Mouse (Mus musculus) lung, embryonic 14.5 days (tissue): ENCODE measurements at regions not wholly inside any gene's neighbourhood (a gene's known extent, or its start where the extent isn't known, plus 50 kb on each side); places are given as distances from the start of the nearest gene placed in this dataset.

Experiments used
- ATAC-seq: fragments of 200-750 bp; cut with Nextera tagmentation; 2 replicates; pipeline ENCODE4 v1.8.0; 2017; ENCODE audit warnings: mild to moderate bottlenecking, moderate TSS enrichment, moderate library complexity; ENCODE audit not compliant: insufficient read depth
- DNase-seq: peaks from one replicate; pipeline ENCODE4 v3.0.0-alpha.2; 2015
- H3K27ac ChIP-seq: fragments of 300-500 bp; sonication (generic); 2 replicates; pipeline ENCODE4 v1.5.1; 2014; ENCODE audit warnings: low read depth, mild to moderate bottlenecking, moderate library complexity
- H3K27me3 ChIP-seq: fragments of 300-500 bp; sonication (generic); 2 replicates; pipeline ENCODE4 v1.6.1; 2014; ENCODE audit warnings: low read length, control low read depth; ENCODE audit not compliant: insufficient read depth
- H3K36me3 ChIP-seq: fragments of 300-500 bp; sonication (generic); 2 replicates; pipeline ENCODE4 v1.6.1; 2014; ENCODE audit warnings: control low read depth; ENCODE audit not compliant: insufficient read depth
- H3K4me1 ChIP-seq: fragments of 300-500 bp; sonication (generic); 2 replicates; pipeline ENCODE4 v1.6.1; 2014; ENCODE audit warnings: antibody characterized with exemption, control low read depth; ENCODE audit not compliant: insufficient read depth
- H3K4me2 ChIP-seq: fragments of 300-500 bp; sonication (generic); 2 replicates; pipeline ENCODE4 v1.6.1; 2014; ENCODE audit warnings: mild to moderate bottlenecking
- H3K4me3 ChIP-seq: fragments of 300-500 bp; sonication (generic); 2 replicates; pipeline ENCODE4 v1.5.1; 2014; ENCODE audit warnings: low read depth, low read length
- H3K9ac ChIP-seq: fragments of 300-500 bp; sonication (generic); 2 replicates; pipeline ENCODE4 v1.6.1; 2014
- H3K9me3 ChIP-seq: fragments of 300-500 bp; sonication (generic); 2 replicates; pipeline ENCODE4 v1.6.1; 2016; ENCODE audit warnings: low read depth, low read length, control low read depth
- CTCF ChIP-seq: IDR thresholded peaks from 2 replicates; pipeline ENCODE4 v1.5.1; 2016; ENCODE audit warnings: antibody characterized with exemption, low read depth
- WGBS: fragments of 180-500 bp; shearing (Covaris S2); extraction: QIAGEN DNeasy Blood & Tissue Kit; methylation state at CpG from one replicate; pipeline ENCODE4 v1.1.7; 2014; 5-methylcytosine and 5-hydroxymethylcytosine counted together

DNA sequence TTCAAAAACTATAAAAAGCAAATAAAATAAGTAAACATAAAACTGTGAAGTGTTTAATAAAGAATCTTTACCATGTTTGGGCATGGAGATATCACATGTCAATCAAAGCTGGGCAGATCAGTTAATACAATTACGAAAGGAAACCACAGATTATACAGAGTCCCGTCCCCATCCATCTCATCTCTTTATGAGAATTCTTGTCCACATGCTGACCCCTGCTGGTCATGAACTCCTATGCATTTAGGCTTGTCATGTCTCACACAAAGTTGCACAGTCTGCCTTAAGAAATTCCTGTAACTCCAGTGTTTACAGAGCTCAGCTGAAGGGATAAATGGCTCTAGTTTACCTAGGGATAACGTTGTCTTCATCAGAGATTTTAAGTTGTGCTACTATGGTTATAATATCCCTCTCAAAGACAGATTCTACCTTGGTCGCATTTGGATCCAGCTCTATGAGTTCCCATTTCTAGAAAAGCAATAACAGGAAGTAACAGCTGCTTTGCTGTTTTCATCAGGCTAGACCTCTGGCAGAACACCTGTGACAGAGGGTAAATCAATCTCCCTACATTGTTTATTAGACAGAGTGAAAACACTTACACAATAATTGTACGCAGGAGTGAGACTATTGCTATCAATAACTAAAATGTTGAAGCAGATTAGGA lies 1065.9 kb upstream of the Zfp386 start:
- 67% methylated on average over 5 of the region's 5 CpGs for WGBS
- Histone ChIP-seq H3K27ac (no peak overlapping the region), H3K9me3 (no peaks in the 10 kb centered on the region; the same call in 1 of the 2 replicates), H3K9ac (no peak overlapping the region), H3K27me3 (no peaks in the 10 kb centered on the region), H3K36me3 (no peaks in the 10 kb centered on the region), H3K4me1 (no peaks in the 10 kb centered on the region), H3K4me2 (no peak overlapping the region), H3K4me3 (no peak overlapping the region)
- ATAC-seq, result no peak
- no peak for DNase-seq
- TF ChIP-seq CTCF, result no peak

DNA sequence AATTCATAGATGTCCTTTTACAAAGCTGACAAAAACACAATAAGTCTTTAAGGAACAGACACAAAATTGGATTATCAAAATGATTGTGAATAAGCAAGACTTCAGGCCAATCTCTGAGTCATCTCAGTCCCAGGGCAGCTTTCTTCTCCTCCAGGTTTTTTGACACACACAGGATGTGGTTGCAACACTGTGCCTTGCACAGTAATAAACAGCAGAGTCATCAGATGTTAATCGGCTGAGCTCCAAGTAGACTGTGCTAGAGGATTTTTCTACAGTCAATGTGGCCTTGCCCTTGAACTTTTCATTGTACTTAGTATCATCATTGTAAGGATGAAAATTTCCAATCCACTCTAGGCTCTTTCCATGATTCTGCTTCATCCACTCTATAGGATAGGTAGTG lies 1056.6 kb upstream of the Zfp386 start:
- H3K4me2 ChIP-seq, result no peak overlapping the region
- H3K27me3 ChIP-seq, result no peaks in the 10 kb centered on the region
- H3K27ac ChIP-seq, result no peak overlapping the region
- H3K4me1 ChIP-seq, result no peaks in the 10 kb centered on the region
- no peak overlapping the region for H3K9ac ChIP-seq
- DNase-seq, result no peak
- H3K9me3 ChIP-seq, result no peaks in the 10 kb centered on the region
- TF ChIP-seq CTCF, result no peak
- H3K36me3 ChIP-seq, result no peaks in the 10 kb centered on the region
- ATAC-seq, result no peak
- WGBS, result 87% methylated on average over 1 of the region's 1 CpGs
- no peak overlapping the region for H3K4me3 ChIP-seq

DNA sequence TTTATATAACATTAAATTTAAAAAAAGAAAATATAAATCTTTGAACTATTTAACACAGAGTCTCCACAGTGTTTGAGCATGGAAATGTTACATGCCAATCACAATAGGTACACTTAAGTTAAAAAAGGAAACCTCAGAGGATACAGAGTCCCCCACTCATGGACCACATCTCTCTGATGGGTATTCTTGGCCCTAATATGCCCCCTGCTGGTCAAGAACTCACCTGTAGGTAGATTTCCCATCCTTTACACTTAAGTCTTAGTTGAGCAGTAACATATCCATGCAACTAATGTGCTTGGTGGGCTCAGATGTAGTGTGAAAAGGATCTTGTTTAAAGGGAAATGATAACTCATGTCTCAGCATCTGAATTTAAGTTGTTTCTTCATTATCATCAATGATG lies 1050.7 kb upstream of the Zfp386 start:
- ATAC-seq, result no peak
- Histone ChIP-seq H3K4me1 (no peaks in the 10 kb centered on the region), H3K4me2 (no peak overlapping the region), H3K27me3 (no peaks in the 10 kb centered on the region), H3K4me3 (no peak overlapping the region), H3K9me3 (no peaks in the 10 kb centered on the region), H3K27ac (no peak overlapping the region), H3K36me3 (no peaks in the 10 kb centered on the region), H3K9ac (no peak overlapping the region)
- no peak for TF ChIP-seq CTCF
- DNase-seq, result no peak

DNA sequence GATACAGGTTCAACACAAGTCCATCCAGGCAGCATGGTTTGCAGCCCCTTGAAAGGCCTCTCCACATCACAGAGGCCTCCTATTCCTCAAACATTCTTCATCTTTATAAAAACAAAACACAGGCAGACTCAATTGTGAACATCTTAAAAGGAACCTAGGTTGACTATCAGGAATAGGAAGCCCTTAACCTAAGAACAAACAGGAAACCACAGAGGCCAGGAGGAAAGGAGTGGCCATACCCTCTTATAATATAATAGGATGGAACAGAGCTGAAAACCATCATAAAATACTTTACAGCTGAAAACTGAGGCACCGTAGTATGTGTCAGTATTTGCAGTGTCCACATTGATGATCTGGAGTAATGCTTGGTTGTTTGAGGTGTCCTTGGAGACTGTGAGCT lies 1044.4 kb upstream of the Zfp386 start:
- TF ChIP-seq CTCF, result no peak
- no peaks in the 10 kb centered on the region for H3K4me1 ChIP-seq
- no peak overlapping the region for H3K9ac ChIP-seq
- ATAC-seq (no peak), DNase-seq (no peak)
- no peak overlapping the region for H3K4me3 ChIP-seq
- H3K27me3 ChIP-seq, result no peaks in the 10 kb centered on the region
- no peak overlapping the region for H3K27ac ChIP-seq
- H3K9me3 ChIP-seq, result no peaks in the 10 kb centered on the region; the same call in 1 of the 2 replicates
- no peaks in the 10 kb centered on the region for H3K36me3 ChIP-seq
- WGBS, result 81% methylated on average over 1 of the region's 1 CpGs
- no peak overlapping the region for H3K4me2 ChIP-seq

GRCm38 (mm10) chr12:115008434-115008833 lies 1039.1 kb upstream of the Zfp386 start:
- WGBS, result 43% methylated on average over 2 of the region's 2 CpGs
- no peak for ATAC-seq
- no peak for DNase-seq
- Histone ChIP-seq H3K27me3 (no peaks in the 10 kb centered on the region), H3K9ac (no peak overlapping the region), H3K36me3 (no peaks in the 10 kb centered on the region), H3K4me3 (no peak overlapping the region), H3K27ac (no peak overlapping the region), H3K4me2 (no peak overlapping the region), H3K4me1 (no peaks in the 10 kb centered on the region), H3K9me3 (peaks cover 3% of the 10 kb centered on the region; the same call in 1 of the 2 replicates)
- TF ChIP-seq CTCF, result no peak

GRCm38 (mm10) chr12:115012751-115013150 lies 1034.8 kb upstream of the Zfp386 start:
- WGBS, result 78% methylated on average over 3 of the region's 3 CpGs
- Histone ChIP-seq H3K4me2 (no peak overlapping the region), H3K36me3 (no peaks in the 10 kb centered on the region), H3K9me3 (peaks cover 7% of the 10 kb centered on the region; the same call in 1 of the 2 replicates), H3K4me3 (no peak overlapping the region), H3K27ac (no peak overlapping the region), H3K9ac (no peak overlapping the region), H3K27me3 (no peaks in the 10 kb centered on the region), H3K4me1 (no peaks in the 10 kb centered on the region)
- ATAC-seq, result no peak
- no peak for DNase-seq
- TF ChIP-seq CTCF, result no peak

DNA sequence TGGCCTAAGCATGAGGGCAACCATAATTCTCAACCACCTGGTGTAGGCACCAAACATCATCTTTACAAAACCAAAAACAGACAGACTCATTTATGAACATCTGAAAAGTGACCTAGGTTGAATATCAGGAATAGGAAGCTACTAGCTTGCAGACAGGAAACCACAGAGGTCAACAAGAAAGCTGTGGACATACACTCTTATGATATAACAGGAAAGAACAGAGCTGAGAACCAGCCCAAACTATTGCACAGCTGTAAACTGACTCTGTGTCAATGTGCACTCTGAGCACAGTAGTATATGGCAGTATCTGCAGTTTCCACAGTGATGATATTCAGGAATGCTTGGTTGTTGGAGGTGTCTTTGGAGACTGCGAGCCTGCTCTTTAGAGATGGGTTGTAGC lies 1023.8 kb upstream of the Zfp386 start:
- no peaks in the 10 kb centered on the region for H3K36me3 ChIP-seq
- no peak overlapping the region for H3K27ac ChIP-seq
- DNase-seq (no peak), ATAC-seq (no peak)
- peaks cover 3% of the 10 kb centered on the region; the same call in 1 of the 2 replicates for H3K9me3 ChIP-seq
- 72% methylated on average over 1 of the region's 1 CpGs for WGBS
- no peaks in the 10 kb centered on the region for H3K4me1 ChIP-seq
- TF ChIP-seq CTCF, result no peak
- H3K27me3 ChIP-seq, result no peaks in the 10 kb centered on the region
- H3K4me3 ChIP-seq, result no peak overlapping the region
- no peak overlapping the region for H3K9ac ChIP-seq
- H3K4me2 ChIP-seq, result no peak overlapping the region
